ENCODE assay signal across 8 mouse cellular contexts in genomic region chr3:79286376-79287107, GRCm38 (mm10). TPM values are rescaled to one million over a fixed set of nuclear protein-coding genes. Genes with fewer than 3 reads are reported as not detected.
A peak's percentile ranks its signal among the peaks of the same experiment; 100 is the strongest.
DNase-seq lines count a peak whose midpoint lies in the region; ATAC-seq and TF ChIP-seq lines count a peak whose summit lies in the region.

TSS of gene Rapgef2 (minus strand) at chr3:79286517.

- DNase-seq in adrenal gland, adult (ENCODE audit: inconsistent age in 2 of 2, low spot score in 1 of 2): peak; percentile 87 to 95
- peak; percentile 22 to 65 for DNase-seq in cerebellum, postnatal 4 days (ENCODE audit: low spot score in 2 of 2)
- peak; percentile 73 to 80 for DNase-seq in gastrocnemius, adult 8-10 months (ENCODE audit: low spot score in 2 of 2)
- no peak for DNase-seq in hindbrain, postnatal 0 days (ENCODE audit: low spot score)
- peak; percentile 20 to 85 for DNase-seq in left cerebral cortex, postnatal 10 days (ENCODE audit: extremely low spot score in 1 of 2, low spot score in 2 of 2)
- peak; percentile 63 to 66 for DNase-seq in right cerebral cortex, postnatal 10 days (ENCODE audit: low spot score in 2 of 2)
- DNase-seq in yolk sac, embryonic 10.5 days (ENCODE audit: low spot score): peak; percentile 74

- no peaks in the 10 kb centered on the region for H3K27me3 ChIP-seq in hindbrain, postnatal 0 days (ENCODE audit: insufficient read depth, low read length)
- no peaks in the 10 kb centered on the region for H3K27me3 ChIP-seq in megakaryocyte, embryonic 14.5 days (replicated peaks)

- ATAC-seq in hindbrain, postnatal 0 days: peak; percentile 82

- intact Hi-C loops in left cerebral cortex, postnatal 10 days (cut with DNase I): loop anchor here (2.0 to 10.0 kb wide), 5 partner anchors 64 to 329 kb away; partner anchors contain the start of gene Fnip2

- peak within 1 kb of the TSS; percentile 89 for H3K9ac ChIP-seq in hindbrain, postnatal 0 days (replicated peaks; ENCODE audit: low read length)

- peak within 1 kb of the TSS; percentile 76 for H3K4me2 ChIP-seq in hindbrain, postnatal 0 days (ENCODE audit: low read depth, low read length)

- no peaks in the 10 kb centered on the region for H3K9me3 ChIP-seq in hindbrain, postnatal 0 days (ENCODE audit: low read length)
- H3K9me3 ChIP-seq in megakaryocyte, embryonic 14.5 days: no peaks in the 10 kb centered on the region

- TF ChIP-seq CTCF in hindbrain, postnatal 0 days (IDR thresholded peaks at IDR 0.05; ENCODE audit: low read depth): no peak; the same call in 1 of the 2 replicates

- peak within 1 kb of the TSS; percentile 83 for H3K4me3 ChIP-seq in hindbrain, postnatal 0 days (ENCODE audit: low read length)
- H3K4me3 ChIP-seq in megakaryocyte, embryonic 14.5 days (replicated peaks): peak within 1 kb of the TSS; percentile 97

- H3K27ac ChIP-seq in hindbrain, postnatal 0 days: peak within 1 kb of the TSS; percentile 95

- 4% methylated on average over 71 of the region's 97 CpGs for WGBS in hindbrain, postnatal 0 days

- H3K36me3 ChIP-seq in hindbrain, postnatal 0 days (ENCODE audit: insufficient read depth, low read length): no peaks in the 10 kb centered on the region
- H3K36me3 ChIP-seq in megakaryocyte, embryonic 14.5 days (replicated peaks; ENCODE audit: low read length): no peaks in the 10 kb centered on the region

- H3K4me1 ChIP-seq in hindbrain, postnatal 0 days (ENCODE audit: insufficient read depth, low read length): peaks cover 20% of the 10 kb centered on the region
- H3K4me1 ChIP-seq in megakaryocyte, embryonic 14.5 days: peaks cover 73% of the 10 kb centered on the region

RNA-seq across cellular contexts. Expression of gene Rapgef2, which starts in this region (rescaled TPM):
- total RNA-seq in gastrocnemius, adult 8-10 months (2022): 10 to 100 TPM; 12.7 to 14.4 (median 13.4) TPM
- 49.6 and 49.8 TPM in 2 replicates for total RNA-seq in hindbrain, postnatal 0 days (2014; rRNA removed)
- 8.2 and 8.8 TPM in 2 replicates for polyA plus RNA-seq in hindbrain, postnatal 0 days (2015; fragmentation: Nextera tagmentation; extraction: Ambion mirVana)
- total RNA-seq in left cerebral cortex, postnatal 10 days (2021): 10 to 100 TPM; 92.8 to 96.4 TPM
- 0.81 and 1.5 TPM in 2 replicates for polyA plus RNA-seq in megakaryocyte, embryonic 14.5 days (2012; ENCODE audit: insufficient read depth, low replicate concordance)
